Mouse (Mus musculus) heart, embryonic 14.5 days (tissue): ENCODE measurements around the gene Mettl7a3. TPM values are rescaled to one million over a fixed set of nuclear protein-coding genes. Genes with fewer than 3 reads are reported as not detected.
"Not testable (repeated sequence)": the region's sequence is repeated elsewhere in the genome, so short reads cannot be mapped to it uniquely, and the experiment has no call there.

Source experiments
- ATAC-seq: fragments of 200-750 bp; cut with Nextera tagmentation; 2 replicates; pipeline ENCODE4 v1.8.0; 2017; ENCODE audit warnings: low read depth, moderate TSS enrichment; ENCODE audit not compliant: insufficient number of reproducible peaks, insufficient read depth, low FRiP score
- H3K27ac ChIP-seq, 2 experiments: fragments of 200-500 bp in 1 of 2; fragments of 300-500 bp in 1 of 2; sonication (generic) in 1 of 2; replicated peaks in 1 of 2; 2 replicates each; pipeline ENCODE4 v1.5.1; 2012 to 2014; ENCODE audit warnings: low read depth in 2 of 2, low read length in 2 of 2, control low read depth in 1 of 2, mild to moderate bottlenecking in 1 of 2, mixed read lengths in 1 of 2; ENCODE audit not compliant: control insufficient read depth in 1 of 2, insufficient read depth in 1 of 2
- H3K27me3 ChIP-seq: fragments of 300-500 bp; sonication (generic); 2 replicates; pipeline ENCODE4 v1.6.1; 2014; ENCODE audit warnings: mild to moderate bottlenecking, low read length, control low read depth; ENCODE audit not compliant: control insufficient read depth, insufficient read depth
- H3K36me3 ChIP-seq: fragments of 300-500 bp; sonication (generic); 2 replicates; pipeline ENCODE4 v1.6.1; 2014; ENCODE audit warnings: mild to moderate bottlenecking, control low read depth, low read length, mixed read lengths; ENCODE audit not compliant: control insufficient read depth, insufficient read depth
- H3K4me1 ChIP-seq, 2 experiments: fragments of 200-500 bp in 1 of 2; fragments of 300-500 bp in 1 of 2; sonication (generic) in 1 of 2; 2 replicates each; pipeline ENCODE4 v1.6.1; 2012 to 2014; ENCODE audit warnings: low read length in 2 of 2, control low read depth in 1 of 2, mixed read lengths in 1 of 2; ENCODE audit not compliant: control insufficient read depth in 2 of 2, insufficient read depth in 2 of 2
- H3K4me2 ChIP-seq: fragments of 300-500 bp; sonication (generic); 2 replicates; pipeline ENCODE4 v1.6.1; 2014; ENCODE audit warnings: mild to moderate bottlenecking, low read length
- H3K4me3 ChIP-seq, 2 experiments: fragments of 200-500 bp in 1 of 2; fragments of 300-500 bp in 1 of 2; sonication (generic) in 1 of 2; 2 replicates each; pipeline ENCODE4 v1.5.1; 2012 to 2014; ENCODE audit warnings: low read length in 2 of 2, mild to moderate bottlenecking in 2 of 2, control low read depth in 1 of 2, low read depth in 1 of 2, moderate library complexity in 1 of 2; ENCODE audit not compliant: control insufficient read depth in 1 of 2, insufficient read depth in 1 of 2
- H3K9ac ChIP-seq: fragments of 300-500 bp; sonication (generic); 2 replicates; pipeline ENCODE4 v1.6.1; 2014; ENCODE audit warnings: mild to moderate bottlenecking, low read length
- H3K9me3 ChIP-seq: fragments of 300-500 bp; sonication (generic); 2 replicates; pipeline ENCODE4 v1.6.1; 2016; ENCODE audit warnings: low read length, control low read depth; ENCODE audit not compliant: control insufficient read depth
- WGBS: fragments of 180-500 bp; shearing (Covaris S2); extraction: QIAGEN DNeasy Blood & Tissue Kit; methylation state at CpG from one replicate; pipeline ENCODE4 v1.1.7; 2014; 5-methylcytosine and 5-hydroxymethylcytosine counted together
- polyA plus RNA-seq: library from polyadenylated mRNA; unstranded; fragments of >200 nt; fragmentation: Nextera tagmentation; extraction: Ambion mirVana; gene quantifications from 2 replicates; pipeline ENCODE4 v1.2.1, GENCODE M21; 2014

Gene Mettl7a3
- polyA plus RNA-seq, 1 experiment from 2014 or later = not detected

- not testable (repeated sequence) for H3K4me1 ChIP-seq, H3K9me3 ChIP-seq, H3K27me3 ChIP-seq, ATAC-seq, H3K27ac ChIP-seq, H3K36me3 ChIP-seq, H3K4me3 ChIP-seq, H3K4me2 ChIP-seq, H3K9ac ChIP-seq
- WGBS = 25% methylated on average over 2 of the region's 10 CpGs
Measured at GRCm38 (mm10) chr15:100332077-100332961, 2.4 kb upstream of the Mettl7a3 start.

GRCm38 (mm10) chr15:100337328-100337727, 2.6 kb downstream of the Mettl7a3 start:
- H3K27ac ChIP-seq, ATAC-seq, H3K9ac ChIP-seq, H3K36me3 ChIP-seq, H3K4me2 ChIP-seq, H3K4me3 ChIP-seq, H3K27me3 ChIP-seq, H3K4me1 ChIP-seq, H3K9me3 ChIP-seq: not testable (repeated sequence)

GRCm38 (mm10) chr15:100337847-100338246, 3.1 kb downstream of the Mettl7a3 start:
- ATAC-seq, H3K4me3 ChIP-seq, H3K4me1 ChIP-seq, H3K9me3 ChIP-seq, H3K4me2 ChIP-seq, H3K27me3 ChIP-seq, H3K27ac ChIP-seq, H3K9ac ChIP-seq, H3K36me3 ChIP-seq: not testable (repeated sequence)
- 40% methylated on average over 10 of the region's 10 CpGs for WGBS

- H3K9ac ChIP-seq, H3K4me1 ChIP-seq, H3K27me3 ChIP-seq, H3K9me3 ChIP-seq, H3K4me2 ChIP-seq, H3K4me3 ChIP-seq, ATAC-seq, H3K27ac ChIP-seq, H3K36me3 ChIP-seq: not testable (repeated sequence)
- WGBS = 61% methylated on average over 4 of the region's 5 CpGs
Measured at GRCm38 (mm10) chr15:100341314-100341980, 6.7 kb downstream of the Mettl7a3 start.

- Histone ChIP-seq H3K27me3 (no peaks in the 10 kb centered on the region), H3K27ac (no peak overlapping the region), H3K9ac (no peak overlapping the region), H3K9me3 (peaks cover 4% of the 10 kb centered on the region; the same call in 1 of the 2 replicates), H3K4me1 (peaks cover 3 to 7% of the 10 kb centered on the region in 2 experiments; a peak in 1 of 4 replicates), H3K4me2 (no peak overlapping the region), H3K36me3 (no peaks in the 10 kb centered on the region), H3K4me3 (no peak overlapping the region)
- ATAC-seq = no peak
Measured at GRCm38 (mm10) chr15:100345484-100345883, 10.8 kb downstream of the Mettl7a3 start.

- Histone ChIP-seq H3K4me3 (no peak overlapping the region), H3K4me1 (peaks cover 11 to 16% of the 10 kb centered on the region in 2 experiments), H3K4me2 (no peak overlapping the region), H3K27ac (no peak overlapping the region), H3K9me3 (peaks cover 4% of the 10 kb centered on the region; the same call in 1 of the 2 replicates), H3K27me3 (no peaks in the 10 kb centered on the region), H3K36me3 (no peaks in the 10 kb centered on the region), H3K9ac (no peak overlapping the region)
- ATAC-seq = no peak
- 73% methylated on average over 14 of the region's 14 CpGs for WGBS
Measured at GRCm38 (mm10) chr15:100346761-100347160, 12.0 kb downstream of the Mettl7a3 start.

GRCm38 (mm10) chr15:100349496-100349895, 14.8 kb downstream of the Mettl7a3 start:
- no peak overlapping the region for H3K4me3 ChIP-seq
- no peaks in the 10 kb centered on the region for H3K36me3 ChIP-seq
- WGBS = 13% methylated on average over 2 of the region's 2 CpGs
- H3K4me2 ChIP-seq = no peak overlapping the region
- H3K27ac ChIP-seq = no peak overlapping the region
- no peak for ATAC-seq
- no peaks in the 10 kb centered on the region for H3K27me3 ChIP-seq
- peaks cover 13 to 20% of the 10 kb centered on the region in 2 experiments for H3K4me1 ChIP-seq
- peaks cover 4% of the 10 kb centered on the region; the same call in 1 of the 2 replicates for H3K9me3 ChIP-seq
- no peak overlapping the region for H3K9ac ChIP-seq
